Mouse (Mus musculus) liver, embryonic 14.5 days (tissue): ENCODE data around the gene Chrm2.

Experiments
- CTCF ChIP-seq: IDR thresholded peaks from 2 replicates; pipeline ENCODE4 v1.5.1; 2016; ENCODE audit warnings: antibody characterized with exemption, low read depth, control low read depth
- EP300 ChIP-seq: IDR thresholded peaks from 2 replicates; pipeline ENCODE4 v1.6.1; 2016; ENCODE audit warnings: antibody characterized with exemption, low read depth

- TF ChIP-seq CTCF (no peak), EP300 (no peak)
Measured at GRCm38 (mm10) chr6:36507946-36508345, 120.1 kb downstream of the Chrm2 start.
